Mouse (Mus musculus) lung, adult 2 months (tissue): ENCODE results near the gene Slc30a7.

Experiments
- CTCF ChIP-seq: fragments of 200-500 bp; IDR thresholded peaks from 2 replicates; pipeline ENCODE4 v1.5.1; 2011; ENCODE audit warnings: mild to moderate bottlenecking, low read length, control low read depth; ENCODE audit not compliant: insufficient read depth
- POLR2A ChIP-seq: fragments of 200-500 bp; IDR thresholded peaks from 2 replicates; pipeline ENCODE4 v1.6.1; 2011; ENCODE audit warnings: low read depth, mild to moderate bottlenecking, control low read depth, low read length, borderline replicate concordance; ENCODE audit errors: extremely low read depth

DNA sequence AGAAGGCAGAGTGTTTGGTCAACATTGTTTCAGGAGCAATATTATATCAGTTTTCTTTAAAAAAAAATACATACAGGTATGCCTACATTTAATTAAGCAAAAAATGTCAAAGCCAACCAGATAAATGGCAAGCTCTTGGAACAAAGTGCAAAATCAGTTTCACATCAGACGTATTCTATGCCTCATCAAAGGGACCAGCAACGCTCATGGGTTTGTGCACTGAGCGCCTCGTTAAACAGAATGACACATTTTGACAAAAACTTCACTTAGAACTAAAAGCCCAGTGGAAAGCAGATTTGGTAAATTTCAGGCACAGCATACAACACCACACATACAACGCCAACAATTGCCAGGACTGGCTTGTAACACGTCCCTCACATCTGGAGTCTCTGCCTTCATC is 62.8 kb downstream of the Slc30a7 start:
- TF ChIP-seq CTCF: no peak
- no peak for TF ChIP-seq POLR2A
